In the genomic region with DNA sequence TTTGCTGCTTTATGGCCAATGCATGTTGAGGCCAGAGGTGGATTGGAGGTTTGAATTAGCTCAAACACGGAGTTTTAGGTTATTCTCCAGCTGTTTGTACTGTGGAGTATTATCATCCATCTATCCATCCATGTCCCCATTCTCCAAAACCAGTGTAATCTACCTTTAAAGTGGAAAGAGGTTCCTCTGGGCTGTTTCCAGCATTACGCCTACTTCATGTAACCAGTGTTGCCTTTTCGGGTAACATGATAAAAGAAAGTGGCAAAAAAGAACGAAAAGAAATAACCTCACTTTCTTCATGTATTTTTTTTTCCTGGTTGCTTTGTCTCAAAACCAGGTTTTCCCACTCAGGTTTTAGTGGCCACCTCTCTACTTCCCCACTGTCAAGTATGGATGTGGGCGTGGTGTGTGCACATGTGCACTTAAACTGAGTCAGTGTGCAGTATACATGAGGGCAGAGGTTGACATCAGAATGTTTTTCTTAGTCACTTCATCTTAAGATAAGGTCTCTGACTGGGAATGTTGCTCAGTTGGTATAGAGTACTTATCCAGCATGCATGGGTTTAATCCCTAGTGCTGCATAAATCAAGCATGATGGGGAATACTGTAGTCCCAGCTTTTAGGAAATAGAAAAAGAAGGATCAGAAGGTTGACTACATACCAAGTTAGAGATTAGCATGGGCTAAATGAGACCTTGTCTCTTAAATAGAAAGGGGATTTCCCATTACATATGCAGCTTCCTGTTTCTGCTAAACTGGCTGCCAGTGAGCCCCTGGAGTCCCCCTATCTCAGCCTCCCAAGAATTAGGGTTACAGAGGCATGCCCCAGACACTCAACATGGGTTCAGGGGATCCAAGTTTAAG, we compare ENCODE assay signal across 13 mouse cellular contexts. TPM values are rescaled to one million over a fixed set of nuclear protein-coding genes. Genes with fewer than 3 reads are reported as not detected.
A peak's percentile ranks its signal among the peaks of the same experiment; 100 is the strongest.
DNase-seq lines count a peak whose midpoint lies in the region; ATAC-seq and TF ChIP-seq lines count a peak whose summit lies in the region.
"Had no signal": no experiment of that assay in that cellular context is flagged by ENCODE, and none has a peak within 500 bp of the region (broad histone marks: within the 10 kb centered on the region; RNA-seq: fewer than 3 reads in every experiment).

No protein-coding gene starts in this region.

- H3K9ac ChIP-seq in embryonic facial prominence, embryonic 13.5 days = no peak overlapping the region
- no peak overlapping the region for H3K9ac ChIP-seq in hindbrain, embryonic 12.5 days
- H3K9ac ChIP-seq: heart, embryonic 15.5 days; limb, embryonic 12.5 days had no signal

- 68% methylated on average over 5 of the region's 5 CpGs for WGBS in embryonic facial prominence, embryonic 13.5 days
- WGBS in cerebellum, adult 2 months = 93% methylated on average over 5 of the region's 5 CpGs
- WGBS in hindbrain, embryonic 12.5 days = 93% methylated on average over 5 of the region's 5 CpGs

- H3K36me3 ChIP-seq in embryonic facial prominence, embryonic 13.5 days = no peaks in the 10 kb centered on the region
- H3K36me3 ChIP-seq in hindbrain, embryonic 12.5 days = no peaks in the 10 kb centered on the region

- no peak for ATAC-seq in embryonic facial prominence, embryonic 13.5 days (ENCODE audit: insufficient number of reproducible peaks, insufficient read depth, low FRiP score, low TSS enrichment, low read depth)
- no peak for ATAC-seq in hindbrain, embryonic 12.5 days (ENCODE audit: low FRiP score)
- ATAC-seq: forebrain, embryonic 16.5 days; midbrain, embryonic 16.5 days; Patski had no signal

- H3K4me2 ChIP-seq in embryonic facial prominence, embryonic 13.5 days = no peak overlapping the region
- H3K4me2 ChIP-seq in hindbrain, embryonic 12.5 days (replicated peaks) = no peak overlapping the region
- H3K4me2 ChIP-seq: heart, embryonic 15.5 days; limb, embryonic 12.5 days had no signal

- no peak for TF ChIP-seq POLR2A in cerebellum, adult 2 months (IDR thresholded peaks at IDR 0.05; ENCODE audit: borderline replicate concordance, insufficient read depth, low read length)

- TF ChIP-seq CTCF in left cerebral cortex, adult 2 months (IDR thresholded peaks at IDR 0.05) = no peak
- TF ChIP-seq CTCF in cerebellum, adult 2 months (IDR thresholded peaks at IDR 0.05; ENCODE audit: borderline replicate concordance, insufficient read depth, low read depth, low read length) = no peak

- no peak overlapping the region for H3K4me3 ChIP-seq in left cerebral cortex, adult 2 months
- no peak overlapping the region for H3K4me3 ChIP-seq in embryonic facial prominence, embryonic 13.5 days
- no peak overlapping the region for H3K4me3 ChIP-seq in cerebellum, adult 2 months (replicated peaks; ENCODE audit: insufficient read depth, low read depth, low read length)
- H3K4me3 ChIP-seq in hindbrain, embryonic 12.5 days = no peak overlapping the region
- H3K4me3 ChIP-seq: heart, embryonic 15.5 days; limb, embryonic 12.5 days had no signal

- H3K27ac ChIP-seq in left cerebral cortex, adult 2 months = peak overlapping the region; percentile 10; the same call in 1 of the 2 replicates
- H3K27ac ChIP-seq in embryonic facial prominence, embryonic 13.5 days = peak overlapping the region; percentile 51
- no peak overlapping the region for H3K27ac ChIP-seq in cerebellum, adult 2 months (ENCODE audit: insufficient read depth, low read length)
- no peak overlapping the region for H3K27ac ChIP-seq in hindbrain, embryonic 12.5 days
- H3K27ac ChIP-seq: heart, embryonic 15.5 days; limb, embryonic 12.5 days had no signal

- DNase-seq in left cerebral cortex, adult 2 months (ENCODE audit: extremely low spot score in 1 of 2, low spot score in 2 of 2) = no peak
- DNase-seq in left cerebral cortex, postnatal 14 days (ENCODE audit: low spot score in 2 of 2) = no peak
- peak; percentile 72 for DNase-seq in CD4-positive, CD25-positive, alpha-beta regulatory T cell, adult 2 months (ENCODE audit: low read depth, low spot score)
- DNase-seq in naive thymus-derived CD4-positive, alpha-beta T cell, adult 2 months (ENCODE audit: low read depth) = peak; percentile 64
- DNase-seq in cerebellum, adult 2 months = no peak

- no peaks in the 10 kb centered on the region for H3K9me3 ChIP-seq in embryonic facial prominence, embryonic 13.5 days
- H3K9me3 ChIP-seq in hindbrain, embryonic 12.5 days (replicated peaks) = no peaks in the 10 kb centered on the region
- H3K9me3 ChIP-seq: heart, embryonic 15.5 days; limb, embryonic 12.5 days had no signal

- H3K27me3 ChIP-seq in embryonic facial prominence, embryonic 13.5 days = no peaks in the 10 kb centered on the region
- no peaks in the 10 kb centered on the region for H3K27me3 ChIP-seq in cerebellum, adult 2 months (ENCODE audit: control insufficient read depth, insufficient read depth, low read length)
- no peaks in the 10 kb centered on the region for H3K27me3 ChIP-seq in hindbrain, embryonic 12.5 days
- H3K27me3 ChIP-seq: heart, embryonic 15.5 days; limb, embryonic 12.5 days; Patski had no signal

- intact Hi-C loops in left cerebral cortex, adult 2 months (cut with DNase I) = no loop called here
- intact Hi-C loops in left cerebral cortex, postnatal 14 days (cut with DNase I) = no loop called here

- peaks cover 29% of the 10 kb centered on the region for H3K4me1 ChIP-seq in embryonic facial prominence, embryonic 13.5 days
- no peaks in the 10 kb centered on the region; the same call in 1 of the 2 replicates for H3K4me1 ChIP-seq in cerebellum, adult 2 months (ENCODE audit: control insufficient read depth, insufficient read depth, low read length)
- no peaks in the 10 kb centered on the region for H3K4me1 ChIP-seq in hindbrain, embryonic 12.5 days

RNA-seq across cellular contexts. Expression of a gene that starts 33.9 kb away (rescaled TPM):
- 10 to 100 TPM; 53.9 to 57.3 TPM for total RNA-seq in left cerebral cortex, adult 2 months (2021)
- 10 to 100 TPM; 52.7 to 53.0 TPM for total RNA-seq in left cerebral cortex, postnatal 14 days (2021)
- polyA plus RNA-seq in embryonic facial prominence, embryonic 13.5 days (2015; fragmentation: Nextera tagmentation; extraction: Ambion mirVana) = 81.2 and 89.7 TPM in 2 replicates
- polyA plus RNA-seq in cerebellum, adult 2 months (2012; rRNA removed) = 26.4 and 31.8 TPM in 2 replicates
- polyA plus RNA-seq in hindbrain, embryonic 12.5 days (2016; fragmentation: Nextera tagmentation; extraction: Ambion mirVana) = 64.4 and 71.9 TPM in 2 replicates

RNA-seq across cellular contexts. Expression of a gene that starts 42.8 kb away (rescaled TPM):
- total RNA-seq in left cerebral cortex, adult 2 months (2021) = 1 to 10 TPM in 1 of 2 experiments, under 1 TPM in 1; 0.75 to 1.4 TPM
- total RNA-seq in left cerebral cortex, postnatal 14 days (2021) = 1 to 10 TPM in 1 of 2 experiments, not detected in 1; 1.6 TPM
- 0.40 TPM in 1 of 2 replicates, not detected in the other for polyA plus RNA-seq in embryonic facial prominence, embryonic 13.5 days (2015; fragmentation: Nextera tagmentation; extraction: Ambion mirVana)
- 0.97 and 1.4 TPM in 2 replicates for polyA plus RNA-seq in cerebellum, adult 2 months (2012; rRNA removed)
- polyA plus RNA-seq in hindbrain, embryonic 12.5 days (2016; fragmentation: Nextera tagmentation; extraction: Ambion mirVana) = not detected in 2 replicates
- polyA plus RNA-seq: forebrain, embryonic 16.5 days; large intestine, adult 2 months; midbrain, embryonic 16.5 days had no signal

RNA-seq across cellular contexts. Expression of a gene that starts 44.1 kb away (rescaled TPM):
- total RNA-seq in left cerebral cortex, adult 2 months (2021) = 1 to 10 TPM; 6.7 to 8.7 TPM
- 1 to 10 TPM; 6.3 to 7.2 TPM for total RNA-seq in left cerebral cortex, postnatal 14 days (2021)
- polyA plus RNA-seq in embryonic facial prominence, embryonic 13.5 days (2015; fragmentation: Nextera tagmentation; extraction: Ambion mirVana) = 1.6 and 2.4 TPM in 2 replicates
- 19.6 and 21.6 TPM in 2 replicates for polyA plus RNA-seq in cerebellum, adult 2 months (2012; rRNA removed)
- polyA plus RNA-seq in hindbrain, embryonic 12.5 days (2016; fragmentation: Nextera tagmentation; extraction: Ambion mirVana) = 2.5 and 3.3 TPM in 2 replicates

Comparison
In these comparisons a context has a peak if more than half of its experiments do, and no peak if none do; other contexts are left out.
1. DNase-seq: peak in CD4-positive, CD25-positive, alpha-beta regulatory T cell, adult 2 months (single experiment) and naive thymus-derived CD4-positive, alpha-beta T cell, adult 2 months (single experiment); none in left cerebral cortex, adult 2 months (0 of 2), left cerebral cortex, postnatal 14 days (0 of 2) and cerebellum, adult 2 months (0 of 2).
2. H3K27ac ChIP-seq: peak in left cerebral cortex, adult 2 months (single experiment) and embryonic facial prominence, embryonic 13.5 days (single experiment); none in cerebellum, adult 2 months (single experiment) and hindbrain, embryonic 12.5 days (single experiment).